Mouse (Mus musculus): ENCODE data around the gene Vgll4.

Gene Vgll4

DNA sequence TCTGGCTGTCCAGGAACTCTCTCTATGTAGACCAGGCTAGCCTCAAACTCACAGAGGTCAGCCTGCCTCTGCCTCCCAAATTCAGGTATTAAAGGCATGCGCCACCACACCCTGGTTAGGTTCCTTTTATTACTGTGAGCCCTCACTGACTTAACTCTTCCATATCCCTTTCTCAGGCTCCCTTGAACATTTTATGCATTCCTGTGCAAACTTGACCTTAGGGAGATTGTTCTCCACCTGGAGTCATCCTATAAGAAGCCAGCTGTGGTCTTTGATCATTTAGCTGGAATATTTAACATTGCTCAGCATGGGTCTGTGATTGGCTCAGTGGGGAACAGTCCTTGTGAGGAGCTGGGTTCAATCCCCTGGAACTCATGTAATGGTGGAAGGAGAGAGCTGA is 4.5 kb upstream of the Vgll4 start:
- no peak for DNase-seq (ENCODE audit: low read depth, low spot score)

DNA sequence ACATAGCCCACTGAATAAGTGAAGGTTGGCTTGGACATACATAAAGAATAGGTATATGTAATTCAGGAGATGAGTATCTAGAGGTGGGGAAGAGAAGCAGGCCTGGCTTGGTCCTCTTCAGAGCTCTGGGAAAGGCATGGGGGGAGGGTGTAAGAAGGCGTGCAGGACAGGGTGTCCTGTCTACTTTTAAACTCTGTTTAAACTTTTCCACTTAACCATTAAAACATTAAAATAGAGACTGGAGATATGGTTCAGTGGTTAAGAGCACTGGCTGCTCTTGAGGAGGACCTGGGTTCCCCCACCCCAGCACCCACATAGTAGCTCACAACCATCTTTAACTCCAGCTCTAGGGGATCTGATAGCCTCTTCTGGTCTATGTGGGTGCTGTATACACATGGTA is 3.2 kb upstream of the Vgll4 start:
- no peak for DNase-seq (ENCODE audit: low read depth, low spot score)

DNA sequence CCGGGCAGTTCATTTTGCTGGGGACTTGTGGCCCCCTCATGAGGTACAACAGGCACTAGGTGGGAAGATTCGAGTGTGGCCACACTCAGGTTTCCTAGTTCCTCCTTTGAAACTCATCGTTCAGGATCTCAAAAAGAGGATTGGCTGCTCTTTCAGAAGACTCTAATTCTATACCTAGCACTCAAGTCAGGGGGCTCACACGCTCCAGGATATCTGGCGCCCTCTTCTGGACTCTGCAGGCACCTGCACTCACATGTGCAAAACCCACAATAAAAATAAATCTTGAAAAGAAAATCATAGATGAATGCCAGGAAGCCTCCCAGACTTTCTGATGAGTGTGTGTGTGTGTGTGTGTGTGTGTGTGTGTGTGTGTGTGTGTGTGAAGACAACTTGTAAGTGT is 1.1 kb upstream of the Vgll4 start:
- DNase-seq (ENCODE audit: low read depth, low spot score) = no peak

DNA sequence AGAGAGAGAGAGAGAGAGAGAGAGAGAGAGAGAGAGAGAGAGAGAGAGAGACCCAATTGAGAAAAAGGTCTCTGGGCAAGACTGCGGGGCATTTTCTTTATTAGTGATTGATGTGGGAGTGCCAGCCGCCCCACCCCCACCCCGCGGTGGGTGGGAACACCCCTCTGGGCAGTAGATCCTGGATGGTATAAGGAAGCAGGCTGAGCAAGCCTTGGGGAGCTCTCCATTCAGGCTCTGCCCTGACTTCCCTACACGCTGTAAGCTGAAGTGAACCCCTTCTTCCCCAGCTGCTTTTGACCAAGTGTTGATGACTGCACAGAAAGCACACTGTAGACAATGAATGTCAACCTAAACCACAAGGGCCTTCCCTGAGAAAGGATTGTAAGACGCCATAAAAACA is 592 bp upstream of the Vgll4 start:
- no peak for DNase-seq (ENCODE audit: low read depth, low spot score)

DNA sequence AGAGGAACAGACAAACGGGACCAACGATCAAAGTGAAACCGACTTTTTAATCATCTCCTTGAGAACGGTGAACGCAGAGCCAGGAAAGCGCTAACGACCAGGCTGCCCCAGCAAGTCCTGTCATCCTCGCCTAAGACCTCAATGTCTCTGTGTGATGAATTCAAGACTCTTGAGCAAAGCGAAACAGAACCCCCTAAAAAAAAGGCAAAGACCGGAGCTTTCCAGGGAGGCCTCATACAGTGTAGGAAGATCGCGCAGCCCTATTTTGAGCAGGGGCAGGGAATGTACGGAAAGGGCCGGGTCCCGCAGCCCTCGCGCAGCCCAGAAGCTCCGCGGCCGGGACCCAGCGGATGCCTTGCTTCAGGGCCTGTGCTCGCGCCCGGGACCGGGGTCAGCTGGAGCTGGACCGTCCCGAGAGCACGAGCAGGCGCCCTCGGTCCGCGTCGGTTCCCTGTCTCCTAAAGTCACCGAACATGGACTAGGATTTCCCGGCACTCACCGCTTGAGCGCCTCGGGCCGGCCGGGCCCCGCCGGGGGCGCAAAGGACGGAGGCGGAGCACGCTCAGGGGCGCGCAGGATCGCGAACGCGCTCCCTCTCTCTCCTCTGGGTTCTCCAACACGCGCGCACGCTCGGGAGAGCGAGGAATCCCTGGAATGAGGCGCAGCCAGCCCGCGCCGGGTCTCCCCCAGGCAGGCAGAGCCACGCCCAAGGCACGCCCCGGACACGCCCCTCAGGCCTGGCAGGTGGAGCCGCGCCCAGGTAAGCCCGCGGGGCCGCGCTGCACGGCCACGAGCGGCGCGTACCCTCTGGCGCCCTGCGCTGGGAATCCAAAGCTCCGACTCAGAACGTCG is 1.2 kb downstream of the Vgll4 start:
- no peak for DNase-seq (ENCODE audit: low read depth, low spot score)

DNA sequence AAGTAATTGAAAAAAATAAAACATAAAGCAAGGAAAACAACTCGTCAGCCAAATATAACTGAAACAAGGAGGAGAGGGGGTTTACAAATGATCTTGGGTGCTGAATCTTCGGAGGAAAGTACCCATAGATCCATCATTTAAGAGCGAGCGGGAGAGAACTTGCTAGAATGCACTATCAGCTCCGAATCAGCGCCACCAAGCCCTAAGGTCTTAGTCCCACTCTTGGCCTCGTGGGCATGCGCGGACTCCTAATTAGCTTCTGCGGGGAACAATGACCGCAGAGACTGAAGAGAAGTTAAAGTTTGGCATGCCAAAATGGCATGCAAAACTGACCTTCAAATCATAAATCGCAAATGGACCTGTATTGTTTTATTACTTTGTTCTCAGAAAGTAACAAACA is 2.2 kb downstream of the Vgll4 start:
- no peak for DNase-seq (ENCODE audit: low read depth, low spot score)

DNA sequence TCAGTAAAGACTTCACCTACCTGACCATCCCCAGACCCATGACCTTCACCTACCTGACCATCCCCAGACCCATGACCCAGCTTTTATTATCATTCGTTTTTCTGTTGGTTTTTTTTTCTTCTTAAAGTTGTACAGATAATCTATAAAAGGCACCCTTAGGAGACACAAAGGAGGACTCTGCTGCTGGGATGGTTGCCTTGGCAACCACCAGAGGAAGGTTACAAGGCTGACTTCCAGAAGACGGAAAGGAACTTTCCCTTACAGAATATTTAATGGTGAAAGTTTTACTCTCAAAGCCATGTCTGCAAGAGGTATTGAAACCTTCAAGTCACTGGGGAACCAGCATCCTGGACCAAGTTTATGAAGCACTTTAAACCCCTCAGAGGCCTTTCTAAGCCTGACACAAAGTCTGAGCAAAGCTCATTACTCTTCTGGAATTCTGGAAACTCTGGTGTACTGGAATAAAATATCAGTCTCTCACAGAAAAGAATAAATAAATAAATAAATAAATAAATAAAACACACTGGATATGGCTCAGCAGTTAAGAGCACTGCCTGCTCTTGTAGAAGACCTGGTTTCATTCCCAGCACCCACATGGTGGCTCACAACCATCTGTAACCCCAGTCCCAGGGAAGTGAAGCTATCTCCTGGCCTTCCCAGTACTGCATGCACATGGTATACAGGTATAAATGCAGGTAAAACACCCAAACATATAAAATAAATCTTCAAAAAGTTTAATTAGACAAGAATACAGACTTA is 3.2 kb downstream of the Vgll4 start:
- DNase-seq (ENCODE audit: low read depth, low spot score) = no peak

DNA sequence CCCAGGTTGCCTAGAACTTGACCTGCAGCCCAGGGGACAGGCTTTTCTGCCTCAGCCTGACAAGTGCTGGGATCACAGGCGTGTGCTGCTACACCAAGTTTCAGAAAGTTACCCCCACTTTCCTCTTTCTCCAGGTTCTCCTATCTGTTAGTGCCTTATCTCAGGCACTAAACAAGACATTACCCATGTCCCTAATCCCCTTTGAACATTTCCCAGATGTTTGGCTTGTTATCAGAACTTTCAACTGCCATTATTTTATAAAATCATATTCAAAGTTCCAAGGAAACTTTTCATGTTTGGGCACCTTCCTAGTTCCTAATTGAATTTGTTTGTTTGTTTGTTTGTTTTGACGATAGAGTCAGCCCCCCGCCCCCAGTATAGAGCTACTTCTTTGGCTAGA is 4.0 kb downstream of the Vgll4 start:
- DNase-seq (ENCODE audit: low read depth, low spot score) = no peak

DNA sequence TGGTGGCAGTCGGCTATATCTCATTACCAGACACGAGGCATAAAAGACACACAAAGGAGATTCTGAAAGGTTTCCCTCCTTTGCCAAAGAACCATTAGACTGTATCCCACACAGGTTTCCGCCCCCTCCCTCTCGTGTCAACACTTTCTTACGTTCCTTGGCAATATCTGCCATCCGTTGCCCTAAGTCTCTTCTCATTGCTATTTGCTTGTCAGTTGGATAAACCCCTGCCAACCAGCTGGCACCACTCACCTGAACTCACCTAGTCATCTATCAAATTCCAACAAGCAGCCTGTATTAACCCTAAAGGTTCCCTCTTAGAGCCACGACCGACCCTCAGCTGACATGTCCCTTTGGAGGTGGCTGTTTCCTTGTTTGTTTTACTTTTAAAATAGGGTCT is 4.4 kb downstream of the Vgll4 start:
- DNase-seq (ENCODE audit: low read depth, low spot score) = no peak

DNA sequence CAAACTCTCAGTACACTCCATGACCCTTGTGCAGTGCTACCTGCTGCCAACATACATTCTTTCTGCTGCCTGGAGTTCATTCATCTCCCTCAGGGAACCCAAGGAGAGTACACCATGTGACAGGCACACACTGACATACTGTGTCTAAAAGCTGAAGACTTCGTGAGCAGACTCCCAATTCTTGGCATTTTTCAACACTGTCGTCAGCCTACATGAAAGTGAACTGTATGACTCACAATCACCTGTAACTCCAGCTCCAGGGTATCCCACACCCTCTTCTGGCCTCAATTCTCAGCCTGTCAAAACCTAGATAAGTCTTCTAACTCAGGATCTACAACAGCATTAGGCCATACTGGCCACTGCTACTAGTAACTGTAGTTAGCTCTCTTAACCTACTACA is 5.6 kb downstream of the Vgll4 start:
- no peak for DNase-seq (ENCODE audit: low read depth, low spot score)

DNA sequence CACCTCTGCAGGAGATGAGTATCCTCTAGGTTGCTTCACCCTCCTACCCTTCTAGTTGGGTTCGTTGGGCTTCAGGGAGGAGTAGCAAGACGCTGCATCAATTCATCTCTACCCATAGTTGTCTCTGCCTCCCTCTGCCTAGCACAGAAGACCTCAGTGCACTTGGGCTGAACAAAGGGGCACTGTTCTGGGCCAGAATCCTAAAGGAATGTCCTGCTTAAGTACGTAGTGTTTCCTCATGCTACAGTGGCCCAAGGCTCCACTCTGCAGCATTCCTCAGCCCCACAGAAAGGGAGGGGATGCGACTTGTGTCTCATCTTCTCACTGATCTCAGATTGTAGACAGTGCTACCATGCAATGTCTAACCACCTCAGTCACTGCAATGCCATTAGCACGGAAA is 6.2 kb downstream of the Vgll4 start:
- DNase-seq (ENCODE audit: low read depth, low spot score) = no peak

DNA sequence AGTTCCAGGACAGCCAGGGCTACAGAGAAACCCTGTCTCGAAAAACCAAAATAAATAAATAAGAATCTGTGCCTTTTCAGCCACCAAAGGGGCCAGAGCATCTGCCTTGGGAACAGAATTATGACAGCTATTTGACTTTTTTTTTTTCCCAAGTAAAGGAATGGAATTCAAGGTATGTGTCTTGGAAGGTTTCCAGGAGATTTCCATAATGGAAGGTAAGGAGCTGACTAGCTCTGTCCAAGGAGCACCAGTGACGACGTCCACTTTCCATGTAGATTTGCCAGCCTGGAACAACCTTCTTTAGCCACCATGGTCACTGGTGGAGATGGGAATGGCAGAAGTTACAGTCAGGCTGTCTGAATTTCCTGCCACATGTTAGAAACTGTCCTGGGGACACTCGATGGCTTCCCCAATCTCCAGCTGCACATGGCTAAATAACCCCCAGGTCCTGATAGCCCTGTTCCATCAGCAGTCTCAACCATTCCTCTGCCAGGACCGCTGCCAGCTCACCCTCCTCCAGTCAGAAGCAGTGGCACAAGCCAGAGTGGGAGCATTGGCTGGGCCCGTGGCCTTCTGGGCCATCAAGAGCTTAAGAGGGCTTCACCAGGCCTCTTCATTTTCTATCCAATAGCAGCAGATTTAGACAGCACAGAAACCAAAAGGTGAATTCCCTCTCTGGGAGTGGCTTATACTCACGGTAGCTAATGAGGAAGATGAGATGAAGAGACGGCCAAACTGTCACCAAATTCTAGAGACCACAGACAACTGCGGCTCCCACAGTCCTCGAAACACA is 8.3 kb downstream of the Vgll4 start:
- DNase-seq (ENCODE audit: low read depth, low spot score) = no peak

DNA sequence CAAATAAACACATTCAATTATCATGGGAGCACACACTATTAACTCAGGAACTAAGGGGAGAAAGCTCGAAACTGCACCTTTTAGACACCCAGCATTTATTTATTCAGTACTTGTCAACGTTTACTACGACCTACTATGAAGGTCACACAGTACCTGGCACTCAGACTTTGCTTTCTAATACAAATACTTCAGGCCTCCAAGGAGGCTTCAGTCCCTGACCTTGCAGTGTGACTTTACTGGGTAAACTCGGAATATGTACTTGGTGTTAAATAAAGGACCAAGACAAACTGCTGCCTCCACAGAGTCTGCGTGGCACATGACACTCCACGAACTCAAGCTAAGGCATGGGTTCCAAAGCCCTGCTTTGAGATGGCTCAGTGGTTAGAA is 10.8 kb downstream of the Vgll4 start:
- DNase-seq (ENCODE audit: low read depth, low spot score) = no peak

DNA sequence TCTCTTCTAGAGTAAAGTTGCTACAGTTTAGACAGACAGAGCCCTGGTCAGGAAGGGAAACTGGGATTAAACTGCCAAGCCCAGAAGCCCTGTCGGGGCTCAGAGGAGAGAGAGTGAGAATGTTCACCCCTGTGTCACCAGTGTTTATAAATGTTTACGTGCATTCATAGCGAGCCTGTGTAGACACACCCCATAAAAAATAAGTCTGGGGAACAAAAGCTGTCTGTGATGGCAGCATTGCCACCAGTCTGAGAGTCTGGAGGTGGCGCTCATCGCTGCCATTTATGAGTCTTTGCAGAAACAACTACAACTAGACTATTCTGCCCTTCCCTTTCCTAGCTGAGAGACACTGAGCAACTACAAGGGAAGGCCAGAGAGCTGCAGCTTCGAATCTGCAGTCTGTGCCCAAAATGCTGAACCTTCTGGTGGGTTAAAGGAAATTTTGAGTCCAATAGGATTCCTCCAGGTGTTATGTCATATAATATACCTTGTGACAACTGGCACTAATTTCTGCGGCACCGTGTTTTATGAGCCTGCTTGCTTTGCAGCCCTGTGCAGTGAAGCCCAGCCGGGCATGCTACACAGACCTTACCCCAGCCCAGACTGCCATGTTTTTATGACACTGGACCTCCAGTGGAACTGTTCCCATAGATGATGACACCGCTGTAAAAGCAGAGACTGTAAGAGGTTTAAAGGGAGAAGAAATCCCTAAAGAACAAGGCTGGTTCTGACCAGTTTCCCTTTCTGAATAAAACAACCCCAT is 11.4 kb downstream of the Vgll4 start:
- no peak for DNase-seq (ENCODE audit: low read depth, low spot score)

DNA sequence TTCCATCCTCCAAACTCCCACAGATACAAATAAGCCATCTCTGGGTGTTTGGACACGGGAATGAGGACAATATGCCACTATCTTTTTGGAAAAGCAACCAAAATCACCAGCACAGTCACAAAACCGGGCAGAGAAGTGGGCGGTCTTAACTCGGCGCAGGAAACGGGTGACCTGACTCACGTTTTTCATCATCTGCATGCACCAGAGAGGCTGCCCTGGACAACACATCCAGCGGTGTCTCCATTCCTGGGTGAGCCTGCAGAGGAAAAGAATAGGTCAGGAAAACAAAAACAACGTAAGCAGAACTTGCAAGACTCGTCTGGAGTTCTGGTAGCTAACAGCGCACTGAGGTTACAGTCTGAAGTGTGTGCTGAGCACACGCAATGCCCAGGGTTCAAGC is 12.0 kb downstream of the Vgll4 start:
- no peak for DNase-seq (ENCODE audit: low read depth, low spot score)

DNA sequence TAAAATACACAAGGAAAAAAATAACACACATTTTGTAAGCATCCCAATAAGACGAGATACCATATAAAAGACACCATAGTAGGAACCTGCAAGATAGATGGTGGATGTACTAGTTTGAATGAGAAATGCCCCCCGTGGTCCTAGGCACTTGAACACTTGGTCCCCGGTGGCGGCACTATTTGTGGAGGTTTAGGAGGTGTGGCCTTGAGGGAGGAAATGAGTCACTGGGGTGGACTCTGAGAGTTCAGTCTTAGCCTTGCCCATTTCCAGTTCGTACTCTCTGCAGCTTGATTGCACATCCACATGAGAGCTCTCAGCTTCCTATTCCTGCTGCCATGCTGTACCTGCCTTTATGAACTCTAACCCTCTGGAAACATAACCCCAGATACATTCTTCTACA is 15.3 kb downstream of the Vgll4 start:
- no peak for DNase-seq (ENCODE audit: low read depth, low spot score)

DNA sequence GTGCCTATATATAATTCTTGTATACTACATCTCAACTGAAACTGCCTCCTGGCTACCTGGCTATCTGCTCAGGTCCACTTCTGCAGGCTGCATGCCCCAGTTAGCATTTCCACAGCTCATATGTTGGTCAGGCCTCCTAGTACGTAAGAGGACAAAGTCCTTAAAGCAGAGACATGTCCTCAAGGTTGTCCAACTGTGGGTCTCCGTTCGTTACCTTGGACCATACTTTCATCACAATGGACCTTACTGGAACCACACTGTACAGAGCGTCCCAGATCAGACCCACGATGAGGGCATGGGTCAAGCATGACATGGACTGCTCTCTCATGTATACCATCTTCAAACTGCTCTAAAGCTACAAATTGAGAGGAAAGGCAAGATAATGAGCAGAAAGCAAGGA is 16.2 kb downstream of the Vgll4 start:
- DNase-seq (ENCODE audit: low read depth, low spot score) = no peak

DNA sequence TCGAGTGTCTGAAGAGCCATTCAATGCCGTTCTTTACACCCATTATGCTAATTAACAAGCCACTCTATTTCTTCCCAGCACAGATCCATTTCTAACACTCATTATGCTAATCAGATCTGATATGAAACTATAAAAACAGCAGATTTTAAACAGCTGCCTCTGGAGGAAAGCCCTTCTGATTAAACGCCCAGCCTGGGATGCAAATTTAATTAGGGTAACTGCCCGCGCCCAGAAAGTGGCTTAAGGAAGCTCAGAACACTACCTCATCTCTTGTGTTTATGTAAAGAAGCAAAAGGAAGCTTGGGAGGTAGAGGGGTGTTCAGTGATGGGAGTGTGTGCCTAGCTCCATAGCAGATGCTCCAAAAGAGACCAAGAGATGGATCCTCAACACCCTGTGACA is 17.4 kb downstream of the Vgll4 start:
- no peak for DNase-seq (ENCODE audit: low read depth, low spot score)

DNA sequence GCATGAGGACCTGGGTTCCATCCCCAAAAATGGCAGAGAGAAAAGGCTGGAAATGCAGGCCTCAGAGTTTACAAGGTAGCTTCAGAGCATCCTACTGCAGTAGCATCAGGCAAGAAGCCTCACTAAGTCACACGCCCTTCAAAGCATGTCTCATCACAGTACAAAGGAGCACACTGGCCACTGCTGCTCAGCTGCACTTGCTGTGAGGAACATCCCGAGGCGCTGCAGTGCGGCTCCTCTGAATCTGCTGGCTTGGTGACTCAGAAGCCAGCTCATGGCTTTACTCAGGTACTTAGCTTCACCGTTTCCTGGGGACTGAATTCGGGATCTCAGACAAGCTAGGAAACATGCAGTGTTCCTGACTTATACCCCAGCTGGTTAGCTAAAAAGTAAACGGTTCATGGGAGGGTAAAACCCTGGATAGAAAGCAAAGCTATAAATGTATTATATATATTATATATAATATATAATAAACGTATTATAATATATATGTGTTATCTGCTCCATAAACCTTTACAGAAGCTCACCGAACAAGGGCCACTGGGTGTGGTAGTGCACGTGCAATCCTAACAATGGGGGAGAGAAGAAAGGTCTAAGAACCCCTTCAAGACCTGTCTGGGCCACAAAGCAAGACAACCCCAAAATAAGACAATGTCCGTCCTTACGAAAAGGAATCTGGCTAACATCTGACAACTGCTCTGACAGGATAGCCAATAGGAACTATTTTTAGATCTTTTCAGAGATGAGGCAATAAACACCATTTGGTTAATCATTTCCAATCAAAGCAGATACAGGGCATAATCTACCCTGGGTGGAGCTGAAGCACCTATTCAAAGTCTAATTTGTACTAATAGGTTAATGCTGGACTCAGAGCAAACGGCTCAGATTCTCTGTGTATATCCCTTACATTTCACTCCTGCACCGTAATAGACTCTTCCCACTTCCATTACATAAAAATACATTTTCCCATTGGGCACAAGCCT is 25.0 kb downstream of the Vgll4 start:
- DNase-seq (ENCODE audit: low read depth, low spot score) = no peak

DNA sequence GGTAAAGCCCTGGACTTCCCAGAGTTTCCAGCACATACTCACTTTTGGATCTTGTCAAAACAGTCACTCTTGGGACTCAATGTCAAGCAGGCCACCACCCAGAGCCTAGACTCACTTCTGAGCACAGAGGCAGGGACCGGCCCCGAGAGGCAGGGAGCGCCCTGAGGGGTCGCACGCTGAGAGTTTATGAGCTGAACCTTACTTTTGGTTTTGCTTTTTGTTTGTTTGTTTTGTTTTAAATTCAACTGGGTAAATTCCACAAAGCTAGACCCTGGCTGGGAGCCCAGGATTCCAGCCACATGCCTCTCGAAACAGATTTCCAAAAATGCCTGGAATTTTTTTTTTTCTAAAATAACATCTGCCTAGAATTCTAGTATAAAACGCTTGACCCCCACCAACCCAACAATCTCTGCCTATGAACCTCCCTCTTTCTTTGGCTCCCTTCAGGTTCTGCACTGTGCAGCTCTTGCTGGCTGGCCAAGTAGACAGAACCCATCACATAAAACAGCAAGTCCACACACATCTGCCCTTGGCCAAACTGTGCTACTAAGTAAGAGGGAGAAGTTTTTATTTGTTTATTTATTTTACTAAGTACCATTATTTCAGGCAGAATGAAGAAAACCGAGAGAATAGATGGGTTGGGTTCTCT is 28.5 kb downstream of the Vgll4 start:
- DNase-seq (ENCODE audit: low read depth, low spot score) = no peak
